Mouse (Mus musculus) monocyte, adult 5-6 weeks (primary cell): ENCODE measurements around the gene Csde1. TPM values are rescaled to one million over a fixed set of nuclear protein-coding genes. Genes with fewer than 3 reads are reported as not detected.

Experiments used
- ATAC-seq: fragments of 153-309, 156-312 bp; replicated peaks from 2 replicates; pipeline ENCODE4 v1.8.0; 2017; ENCODE audit warnings: mild to moderate bottlenecking; ENCODE audit not compliant: low TSS enrichment, insufficient number of reproducible peaks, severe bottlenecking, poor library complexity, low FRiP score
- total RNA-seq: library from RNA; stranded (forward); fragments of 200-1000, 200-491, 200-594 nt; gene quantifications from 3 replicates; pipeline ENCODE4 v1.2.3, GENCODE M21; 2017

Gene Csde1
- 828 to 853 TPM (median 834 TPM) in 3 replicates for total RNA-seq

- peak; percentile 90 for ATAC-seq
Observed at GRCm38 (mm10) chr3:103020249-103020942, at the start of gene Csde1. Gene Csde1, plus strand, starts transcription at chr3:103020426.

DNA sequence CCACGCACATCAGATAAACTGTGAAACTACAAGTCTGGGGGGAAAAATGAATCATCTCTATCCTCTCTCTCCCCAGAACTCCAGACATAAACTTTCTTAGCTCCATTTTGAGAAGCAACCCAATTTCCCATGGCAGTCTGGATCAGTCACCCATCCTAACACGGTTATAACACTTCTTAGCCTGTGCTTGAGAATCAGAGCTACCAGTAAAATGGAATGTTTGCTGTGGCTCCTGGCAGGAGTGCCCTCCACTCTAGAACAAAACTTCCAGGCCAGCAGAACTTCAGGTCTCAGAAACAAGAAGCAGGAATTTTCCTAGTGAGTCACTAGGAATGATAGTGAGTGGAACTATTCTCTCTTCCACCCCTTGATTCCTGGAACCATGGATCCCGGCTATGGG is 49.7 kb upstream of the Csde1 start:
- ATAC-seq, result no peak

DNA sequence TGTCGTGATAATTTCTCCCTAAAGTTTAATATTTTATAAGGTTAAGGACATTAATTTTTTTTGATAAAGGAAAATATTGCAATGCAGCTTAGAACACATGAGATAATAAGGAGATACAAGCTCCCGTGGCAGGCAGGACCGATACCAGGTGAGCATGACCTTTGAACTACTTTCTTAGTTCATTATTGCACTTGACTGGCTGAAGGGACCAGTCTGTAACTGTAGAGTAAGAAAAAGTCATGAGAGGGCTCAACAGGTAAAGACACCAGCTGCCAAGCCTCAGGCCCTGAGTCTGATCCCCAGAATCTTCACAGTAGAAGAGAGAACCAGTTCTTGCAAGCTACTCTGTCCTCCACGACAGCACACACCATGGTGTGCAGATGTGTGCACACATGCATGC is 43.3 kb upstream of the Csde1 start:
- ATAC-seq, result no peak

GRCm38 (mm10) chr3:102979550-102980348 is 40.5 kb upstream of the Csde1 start:
- ATAC-seq, result no peak

- ATAC-seq, result no peak
Observed at GRCm38 (mm10) chr3:102980349-102980736, 39.9 kb upstream of the Csde1 start.

- no peak for ATAC-seq
Observed at GRCm38 (mm10) chr3:102991041-102991440, 29.2 kb upstream of the Csde1 start.

GRCm38 (mm10) chr3:102992936-102993335 is 27.3 kb upstream of the Csde1 start:
- ATAC-seq, result no peak

DNA sequence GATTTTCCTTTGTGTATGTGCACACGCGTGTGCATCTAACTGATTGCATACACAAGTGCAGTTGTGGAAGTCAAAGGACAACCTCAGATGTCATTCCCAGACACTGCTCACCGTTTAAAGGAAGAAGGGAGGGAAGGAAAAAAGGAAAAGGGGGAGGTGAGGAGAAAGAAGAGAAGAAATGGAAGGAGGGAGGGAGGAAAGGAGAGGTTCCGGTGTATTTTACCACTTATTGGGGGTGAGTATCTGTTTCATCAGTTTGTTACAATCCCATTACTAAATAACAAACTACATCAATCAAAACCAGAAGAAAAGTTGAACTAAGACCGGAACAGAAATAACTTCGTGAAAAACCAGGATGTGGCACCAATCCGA is 25.0 kb upstream of the Csde1 start:
- ATAC-seq, result no peak

DNA sequence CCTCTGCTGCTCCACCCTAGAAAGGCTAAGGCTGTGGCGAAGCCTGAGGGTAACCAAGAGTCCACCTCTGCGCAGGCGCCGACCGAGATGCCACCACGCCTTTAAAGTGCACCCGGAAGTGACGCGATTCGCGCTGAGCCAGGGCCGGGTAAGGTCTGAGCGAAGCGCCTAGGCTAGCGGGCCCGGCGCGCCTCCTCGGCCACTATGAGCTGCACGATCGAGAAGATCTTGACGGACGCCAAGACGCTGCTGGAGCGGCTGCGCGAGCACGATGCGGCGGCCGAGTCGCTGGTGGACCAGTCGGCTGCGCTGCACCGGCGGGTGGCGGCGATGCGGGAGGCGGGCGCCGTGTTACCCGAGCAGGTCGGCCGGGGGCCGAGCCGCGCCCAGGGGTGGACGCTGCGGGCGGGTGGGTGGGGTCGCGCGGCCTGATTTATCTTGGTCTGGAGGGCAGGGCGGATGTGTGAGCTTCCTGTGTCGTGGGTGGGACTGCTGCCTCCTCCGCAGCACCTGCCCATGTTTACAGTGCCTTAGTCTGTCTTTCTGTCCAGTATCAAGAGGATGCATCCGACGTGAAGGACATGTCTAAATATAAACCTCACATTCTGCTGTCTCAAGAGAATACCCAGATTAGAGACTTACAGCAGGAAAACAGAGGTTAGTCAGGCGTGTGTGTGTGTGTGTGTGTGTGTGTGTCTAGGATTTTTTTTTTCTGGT is 24.5 kb upstream of the Csde1 start, which contains the start of gene Sike1:
TSS of gene Sike1 (plus strand) at position 104 of the 717 bp plus-strand sequence.
- ATAC-seq, result peak; percentile 97

GRCm38 (mm10) chr3:102997036-102997435 is 23.2 kb upstream of the Csde1 start:
- no peak for ATAC-seq

DNA sequence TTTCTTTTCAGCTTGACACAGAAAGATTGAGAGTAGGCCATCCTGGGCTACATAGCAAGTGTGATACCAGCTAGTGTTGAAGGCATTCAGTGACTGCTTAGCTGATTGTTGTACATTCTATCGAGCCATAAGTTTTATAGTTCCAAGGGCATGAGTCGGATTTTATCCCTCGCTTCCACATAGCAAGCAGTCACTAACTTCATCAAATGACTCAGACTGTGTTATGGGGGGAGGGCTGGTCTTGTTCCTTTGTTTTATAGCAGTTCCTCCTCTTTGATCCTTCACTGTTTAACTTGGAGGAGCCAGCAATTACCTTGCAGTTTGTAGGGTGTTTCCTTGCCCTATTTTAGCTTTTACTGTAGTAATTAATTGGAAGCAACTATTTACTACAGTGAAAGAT is 22.6 kb upstream of the Csde1 start:
- ATAC-seq, result no peak

- ATAC-seq, result no peak
Observed at GRCm38 (mm10) chr3:103001595-103001994, 18.6 kb upstream of the Csde1 start.

GRCm38 (mm10) chr3:103017350-103017749 is 2.9 kb upstream of the Csde1 start:
- peak; percentile 38; the same call in 1 of the 2 replicates for ATAC-seq

DNA sequence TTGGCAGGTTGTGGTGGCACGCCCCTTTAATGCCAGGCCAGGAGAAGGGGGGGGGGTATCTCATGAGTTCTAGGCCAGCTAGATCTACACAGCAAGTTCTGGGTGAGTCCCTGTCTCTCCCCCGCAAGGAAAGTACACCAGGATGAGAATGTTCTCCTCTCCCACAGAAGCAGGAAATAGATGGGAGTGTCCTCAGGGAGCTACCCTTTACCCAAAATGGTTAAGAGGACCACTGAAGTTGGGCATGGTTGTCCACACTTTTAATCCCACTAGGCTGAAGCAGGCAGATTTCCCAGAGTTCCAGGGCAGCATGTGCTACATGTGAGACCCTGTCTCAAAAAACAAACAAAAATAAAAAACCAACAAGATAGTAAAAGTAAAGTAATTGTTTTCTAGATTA is 764 bp upstream of the Csde1 start:
- no peak for ATAC-seq

- peak; percentile 78 for ATAC-seq
Observed at GRCm38 (mm10) chr3:103020943-103021638, 865 bp downstream of the Csde1 start.

DNA sequence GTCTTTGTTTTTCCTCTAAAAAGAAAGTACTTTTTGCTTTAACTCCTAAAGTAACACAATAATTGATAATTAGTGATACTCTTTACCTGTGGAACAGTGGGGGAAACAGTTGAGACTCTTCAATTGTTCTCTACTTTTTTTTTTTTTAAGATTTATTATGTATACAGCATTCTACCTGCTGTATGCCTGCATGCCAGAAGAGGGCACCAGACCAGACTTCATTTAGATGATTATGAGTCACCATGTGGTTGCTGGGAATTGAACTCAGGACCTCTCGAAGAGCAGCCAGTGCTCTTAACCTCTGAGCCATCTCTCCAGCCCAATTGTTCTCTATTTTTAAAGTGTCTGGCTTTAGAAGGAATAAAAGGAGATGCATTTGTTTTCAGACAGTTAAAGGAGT is 5.9 kb downstream of the Csde1 start:
- ATAC-seq, result no peak

- ATAC-seq, result no peak
Observed at GRCm38 (mm10) chr3:103040285-103040684, 20.1 kb downstream of the Csde1 start.

GRCm38 (mm10) chr3:103040861-103041379 is 20.7 kb downstream of the Csde1 start:
- no peak for ATAC-seq
